Mouse (Mus musculus) gastrocnemius, adult 8-10 months (tissue): Measurements from ENCODE around the gene Rassf3. TPM values are rescaled to one million over a fixed set of nuclear protein-coding genes. Genes with fewer than 3 reads are reported as not detected.
A peak's percentile ranks its signal among the peaks of the same experiment; 100 is the strongest.

Experiments used
- DNase-seq, 2 experiments: peaks; one replicate each; pipeline ENCODE4 v3.0.0; 2022; ENCODE audit warnings: low spot score in 2 of 2
- total RNA-seq, 4 experiments: library from RNA; stranded (reverse); gene quantifications; 2 replicates each; pipeline ENCODE4 v1.2.4; 2022

The Rassf3 gene
- total RNA-seq, 4 experiments from 2014 or later: 23.3 to 43.2 (median 31.1) TPM

DNA sequence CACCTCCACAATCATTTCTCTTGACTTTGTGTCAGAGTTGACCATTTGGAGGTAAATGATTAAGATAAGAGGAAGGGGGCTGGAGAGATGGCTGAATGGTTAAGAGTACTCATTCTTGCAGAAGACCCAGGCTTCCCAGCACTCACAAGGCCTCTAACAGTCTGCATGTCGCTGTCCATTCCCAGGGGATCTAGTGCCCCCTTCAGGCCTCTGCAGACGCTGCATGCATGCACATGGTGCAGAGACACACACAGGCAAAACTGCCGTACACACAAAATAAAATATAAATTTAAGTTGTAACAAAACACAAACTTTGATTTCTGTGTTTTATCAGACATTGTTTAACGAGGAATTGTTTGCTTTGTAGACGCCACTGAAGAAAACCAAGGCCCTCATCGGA lies 105.4 kb downstream of the Rassf3 start:
- no peak for DNase-seq

DNA sequence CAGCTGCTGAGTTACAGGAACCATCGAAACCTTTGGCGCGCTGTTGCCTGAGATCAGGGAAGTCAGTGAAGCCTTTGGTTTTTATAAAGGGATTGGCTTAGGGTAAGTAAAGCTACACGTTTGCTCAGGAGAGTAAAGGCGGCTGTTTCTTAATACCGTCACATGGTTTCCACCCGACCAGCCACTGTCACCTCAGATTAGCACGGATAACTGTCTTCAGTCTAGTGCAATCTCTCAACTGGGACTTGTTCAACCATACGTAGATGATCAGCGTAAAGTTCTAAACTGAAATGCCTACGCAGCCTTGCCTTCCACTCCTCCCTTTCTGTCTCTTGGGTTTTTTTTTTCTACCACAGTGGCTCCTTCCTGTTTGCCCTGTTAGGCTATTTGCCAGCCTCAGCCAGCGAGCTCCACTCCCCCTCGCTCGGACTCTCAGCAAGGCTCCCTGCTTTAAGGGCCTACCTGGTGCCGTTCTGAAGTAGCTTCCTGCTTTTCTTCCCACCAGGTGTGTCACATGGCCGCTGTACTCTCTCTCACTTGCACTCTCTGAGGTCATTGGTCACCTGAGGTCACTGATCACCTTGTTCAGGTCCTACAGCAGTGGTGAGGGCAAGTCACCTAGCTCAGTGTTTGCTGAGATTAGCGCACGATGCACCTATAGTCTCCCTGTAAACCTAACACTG lies 107.2 kb downstream of the Rassf3 start:
- no peak for DNase-seq

DNA sequence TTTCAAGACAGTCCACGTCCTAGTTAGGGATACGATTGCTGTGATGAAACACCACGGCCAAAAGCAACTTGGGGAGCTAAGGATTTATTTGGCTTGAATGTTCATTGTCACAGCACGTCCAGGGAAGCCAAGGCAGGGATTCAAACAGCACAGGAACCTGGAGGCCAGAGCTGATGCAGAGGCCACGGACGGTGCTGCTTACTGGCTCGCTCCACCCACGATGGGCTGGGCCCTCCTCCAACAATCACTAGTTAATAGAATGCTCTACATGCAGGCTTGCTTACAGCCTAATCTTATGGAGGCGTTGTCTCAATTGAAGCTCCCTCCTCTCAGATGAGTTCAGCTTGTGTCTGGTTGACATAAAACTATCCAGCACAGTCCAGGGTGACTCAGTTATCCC lies 108.4 kb downstream of the Rassf3 start:
- DNase-seq: no peak

DNA sequence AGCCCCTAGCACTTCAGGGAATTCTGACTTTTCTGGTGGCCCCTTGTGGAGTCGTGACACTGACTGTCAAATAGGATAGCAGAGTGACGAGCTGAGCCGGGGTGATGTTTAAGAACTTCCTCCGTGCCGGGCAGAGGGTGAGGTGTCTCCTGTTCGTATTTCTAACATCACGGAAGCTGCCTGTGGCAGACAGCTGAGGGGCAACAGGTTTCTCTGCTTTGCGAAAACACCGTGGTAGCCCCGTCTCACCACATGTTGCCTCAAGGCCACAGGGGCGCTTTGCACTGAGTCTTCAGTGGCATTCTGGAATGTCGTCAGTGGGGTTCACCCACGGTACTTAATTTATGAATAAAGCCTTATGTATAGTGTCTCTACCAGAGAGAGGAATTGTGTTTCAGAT lies 108.9 kb downstream of the Rassf3 start:
- DNase-seq: no peak

GRCm38 (mm10) chr10:121365781-121366272 lies 110.3 kb downstream of the Rassf3 start:
- no peak for DNase-seq

GRCm38 (mm10) chr10:121364801-121365564 lies 111.2 kb downstream of the Rassf3 start, which contains the start of gene Gns:
Gene Gns (plus strand): TSS chr10:121365090.
- DNase-seq: peak; percentile 57 to 72

GRCm38 (mm10) chr10:121364306-121364705 lies 111.8 kb downstream of the Rassf3 start:
- DNase-seq: no peak

GRCm38 (mm10) chr10:121363201-121363600 lies 112.9 kb downstream of the Rassf3 start:
- no peak for DNase-seq

DNA sequence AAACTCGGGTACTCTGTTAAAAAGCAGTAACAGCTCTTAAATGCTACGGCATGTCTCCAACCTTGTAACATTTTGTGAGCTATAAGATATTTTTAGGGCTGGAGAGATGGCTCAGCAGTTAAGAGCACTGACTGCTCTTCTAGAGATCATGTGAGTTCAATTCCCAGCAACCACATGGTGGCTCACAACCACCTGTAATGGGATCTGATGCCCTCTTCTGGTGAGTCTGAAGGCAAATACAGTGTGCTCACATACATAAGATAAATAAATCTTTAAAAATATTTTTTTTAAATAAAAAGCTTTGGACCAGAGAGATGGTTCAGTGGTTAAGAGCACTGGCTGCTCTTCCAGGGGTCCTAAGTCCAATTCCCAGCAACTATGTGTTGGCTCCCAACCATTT lies 115.8 kb downstream of the Rassf3 start:
- DNase-seq: no peak

Other genes with a start within 250 kb of the Rassf3 start
- gene Tbc1d30, start 125.1 kb downstream of the Rassf3 start, total RNA-seq: under 1 TPM; 0.19 to 0.53 (median 0.32) TPM
- 10 to 100 TPM; 24.0 to 30.4 (median 28.8) TPM for gene Gns, start 111.3 kb downstream of the Rassf3 start, total RNA-seq
- gene Tbk1, start 110.4 kb upstream of the Rassf3 start, total RNA-seq: 10 to 100 TPM in 2 of 4 experiments, 1 to 10 TPM in 2; 8.7 to 11.4 (median 10.0) TPM
- gene Xpot, start 150.0 kb upstream of the Rassf3 start, total RNA-seq: 10 to 100 TPM; 24.2 to 32.8 (median 27.6) TPM
- not detected for gene D930020B18Rik, start 165.2 kb upstream of the Rassf3 start, total RNA-seq